Mouse (Mus musculus) embryonic facial prominence, embryonic 15.5 days (tissue): ENCODE data around the gene Adam22. TPM values are rescaled to one million over a fixed set of nuclear protein-coding genes. Genes with fewer than 3 reads are reported as not detected.

Source experiments
- ATAC-seq: fragments of 200-750 bp; cut with Nextera tagmentation; 2 replicates; pipeline ENCODE4 v1.8.0; 2017; ENCODE audit warnings: low read depth, moderate TSS enrichment; ENCODE audit not compliant: insufficient number of reproducible peaks, low FRiP score, low TSS enrichment
- H3K27ac ChIP-seq: fragments of 300-500 bp; sonication (generic); replicated peaks from 2 replicates; pipeline ENCODE4 v1.5.1; 2015; ENCODE audit warnings: mild to moderate bottlenecking, inconsistent platforms
- H3K27me3 ChIP-seq: fragments of 300-500 bp; sonication (generic); 2 replicates; pipeline ENCODE4 v1.6.1; 2015; ENCODE audit warnings: inconsistent platforms
- H3K36me3 ChIP-seq: fragments of 300-500 bp; sonication (generic); 2 replicates; pipeline ENCODE4 v1.6.1; 2015; ENCODE audit warnings: mild to moderate bottlenecking, inconsistent platforms
- H3K4me1 ChIP-seq: fragments of 300-500 bp; sonication (generic); 2 replicates; pipeline ENCODE4 v1.6.1; 2015; ENCODE audit warnings: inconsistent platforms
- H3K4me2 ChIP-seq: fragments of 300-500 bp; sonication (generic); replicated peaks from 2 replicates; pipeline ENCODE4 v1.6.1; 2015; ENCODE audit warnings: mild to moderate bottlenecking, inconsistent platforms
- H3K4me3 ChIP-seq: fragments of 300-500 bp; sonication (generic); replicated peaks from 2 replicates; pipeline ENCODE4 v1.5.1; 2015; ENCODE audit warnings: mild to moderate bottlenecking, inconsistent platforms
- H3K9ac ChIP-seq: fragments of 300-500 bp; sonication (generic); 2 replicates; pipeline ENCODE4 v1.6.1; 2015; ENCODE audit warnings: inconsistent platforms
- H3K9me3 ChIP-seq: fragments of 300-500 bp; sonication (generic); replicated peaks from 2 replicates; pipeline ENCODE4 v1.6.1; 2016; ENCODE audit warnings: inconsistent platforms
- WGBS: fragments of 180-500 bp; shearing (Covaris S2); methylation state at CpG from one replicate; pipeline ENCODE4 v1.1.7; 2015; 5-methylcytosine and 5-hydroxymethylcytosine counted together
- polyA plus RNA-seq: library from polyadenylated mRNA; unstranded; fragments of >200 nt; fragmentation: Nextera tagmentation; extraction: Ambion mirVana; gene quantifications from 2 replicates; pipeline ENCODE4 v1.2.1, GENCODE M21; 2015

Gene Adam22
- 11.0 and 11.5 TPM in 2 replicates for polyA plus RNA-seq

DNA sequence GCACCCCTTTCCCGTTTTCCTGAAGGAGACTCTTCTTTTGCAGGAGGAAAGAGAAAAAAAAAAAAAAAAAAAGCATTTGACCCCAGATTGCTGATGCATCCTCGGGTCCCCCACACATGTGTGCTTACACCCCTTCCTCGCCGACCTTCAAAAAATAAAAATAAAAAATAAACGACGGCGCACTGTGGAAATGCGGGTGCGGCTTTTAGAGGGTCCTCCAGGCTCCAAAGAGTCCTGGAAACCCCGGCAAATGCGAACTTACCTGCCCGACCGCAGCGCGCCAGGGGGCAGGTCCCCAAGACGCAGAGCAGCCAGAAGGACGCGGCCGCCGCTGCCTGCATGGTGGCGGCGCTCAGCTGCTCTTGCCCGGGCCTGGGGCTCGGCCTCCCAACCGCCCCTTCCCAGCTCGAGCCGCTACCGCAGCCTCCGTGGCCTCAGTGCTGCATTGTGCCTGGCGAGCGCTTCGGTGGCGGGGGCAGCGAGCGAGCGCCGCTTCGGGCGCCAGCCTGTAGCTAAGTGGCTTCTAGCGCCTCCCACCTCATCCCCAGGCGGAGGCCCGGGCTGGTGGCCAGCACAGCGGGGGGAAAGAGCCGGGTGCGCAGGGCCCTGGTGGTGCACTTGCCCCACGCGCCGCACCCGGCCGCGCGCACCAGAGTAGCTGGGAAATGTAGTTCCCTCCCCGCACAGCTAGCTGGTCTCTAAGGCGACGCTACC is at the start of gene Adam22:
TSS of gene Adam22 (minus strand) at position 547 of the 714 bp plus-strand sequence.
- peak within 1 kb of the TSS; percentile 59 for H3K9ac ChIP-seq
- H3K4me1 ChIP-seq, result peaks cover 6% of the 10 kb centered on the region; the same call in 1 of the 2 replicates
- no peaks in the 10 kb centered on the region for H3K27me3 ChIP-seq
- no peaks in the 10 kb centered on the region for H3K36me3 ChIP-seq
- H3K9me3 ChIP-seq, result no peaks in the 10 kb centered on the region
- WGBS, result under 1% methylated on average over 55 of the region's 55 CpGs
- H3K4me2 ChIP-seq, result peak within 1 kb of the TSS; percentile 92
- H3K27ac ChIP-seq, result no peak within 1 kb of the TSS
- ATAC-seq, result peak; percentile 95
- H3K4me3 ChIP-seq, result peak within 1 kb of the TSS; percentile 74

DNA sequence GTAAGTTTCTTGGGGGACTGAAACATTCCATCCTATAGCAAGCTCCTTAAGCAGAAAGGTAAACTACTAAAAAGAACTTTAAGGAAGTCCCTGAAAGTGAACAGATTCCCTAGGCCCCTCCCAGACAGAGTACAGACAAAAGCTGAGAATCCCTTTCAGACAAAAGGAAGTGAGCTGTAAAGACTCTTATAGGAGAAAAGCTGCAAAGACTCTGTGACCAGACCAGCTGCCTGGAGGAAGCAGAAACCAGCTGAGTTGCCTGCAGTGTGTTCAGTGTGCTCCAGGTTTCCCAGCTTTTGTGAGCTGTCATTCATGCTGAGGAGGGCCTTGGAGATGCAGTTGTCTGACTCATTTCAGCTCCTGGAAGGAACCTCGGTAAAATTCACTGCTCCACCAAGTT is 49.5 kb upstream of the Adam22 start:
- Histone ChIP-seq H3K4me3 (no peak overlapping the region), H3K27me3 (no peaks in the 10 kb centered on the region), H3K4me1 (0 out of 2 replicates have a peak, but pooled peaks cover 3% of the 10 kb centered on the region), H3K4me2 (no peak overlapping the region), H3K9ac (no peak overlapping the region), H3K36me3 (peaks cover 23% of the 10 kb centered on the region; the same call in 1 of the 2 replicates), H3K27ac (no peak overlapping the region), H3K9me3 (no peaks in the 10 kb centered on the region)
- no peak for ATAC-seq
- 43% methylated on average over 1 of the region's 1 CpGs for WGBS

DNA sequence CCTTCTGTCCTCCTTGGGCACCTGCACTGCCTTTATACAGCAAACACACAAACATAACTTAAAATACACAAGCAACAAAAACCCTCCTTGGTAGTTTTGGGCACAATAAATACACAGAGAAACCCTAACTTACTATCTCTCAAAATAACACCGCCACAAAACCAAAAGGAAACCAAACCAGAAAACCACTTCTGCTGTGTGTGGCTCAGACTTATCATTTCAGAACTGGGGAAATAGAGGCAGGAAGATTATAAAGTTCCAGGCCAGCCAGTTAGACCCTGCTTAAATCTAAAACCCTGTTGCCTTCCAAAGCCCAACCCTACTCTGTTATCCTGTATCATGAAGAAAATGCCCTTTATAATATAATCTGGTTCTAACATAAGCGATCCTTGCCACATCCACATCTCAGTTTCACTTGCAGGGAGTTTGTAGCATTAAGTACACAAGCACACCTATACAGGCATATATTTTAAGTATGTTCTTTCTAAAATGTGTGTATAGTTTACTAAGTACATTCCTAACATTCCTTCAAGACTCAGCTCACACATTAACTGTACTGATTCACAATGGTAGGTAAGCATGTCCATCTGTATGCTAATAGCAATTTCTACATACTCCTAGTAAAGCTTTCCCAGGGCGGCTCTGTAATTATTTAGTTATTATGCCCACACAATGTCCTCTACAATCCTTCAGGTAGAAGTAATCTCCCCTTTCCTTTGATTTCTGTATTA is 48.9 kb upstream of the Adam22 start:
- Histone ChIP-seq H3K9ac (no peak overlapping the region), H3K9me3 (no peaks in the 10 kb centered on the region), H3K27ac (no peak overlapping the region), H3K4me2 (no peak overlapping the region), H3K4me3 (no peak overlapping the region), H3K27me3 (no peaks in the 10 kb centered on the region), H3K36me3 (peaks cover 23% of the 10 kb centered on the region; the same call in 1 of the 2 replicates), H3K4me1 (0 out of 2 replicates have a peak, but pooled peaks cover 3% of the 10 kb centered on the region)
- ATAC-seq, result no peak
- WGBS, result 87% methylated on average over 3 of the region's 3 CpGs

DNA sequence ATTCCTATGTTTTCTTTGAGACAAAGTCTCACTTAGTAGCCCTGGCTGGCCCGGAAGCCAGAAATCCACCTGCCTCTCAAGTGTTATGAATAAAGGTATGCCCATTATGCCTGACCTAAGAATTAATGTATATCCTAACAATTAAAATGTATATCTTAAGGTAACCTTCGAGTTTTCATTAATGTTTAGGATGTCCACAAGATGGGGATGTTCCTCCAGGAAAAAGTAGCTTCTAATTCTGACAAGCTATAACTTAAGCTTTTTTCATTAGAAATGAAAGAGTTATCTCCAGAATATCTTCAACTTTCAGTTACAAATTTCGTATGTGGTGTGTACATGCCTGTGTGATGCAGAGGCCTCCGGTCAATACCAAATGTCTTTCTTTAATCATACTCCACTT is 40.8 kb upstream of the Adam22 start:
- peaks cover 33% of the 10 kb centered on the region for H3K36me3 ChIP-seq
- H3K4me2 ChIP-seq, result no peak overlapping the region
- H3K9me3 ChIP-seq, result no peaks in the 10 kb centered on the region
- no peak overlapping the region for H3K9ac ChIP-seq
- ATAC-seq, result no peak
- H3K4me1 ChIP-seq, result no peaks in the 10 kb centered on the region
- 85% methylated on average over 4 of the region's 4 CpGs for WGBS
- no peak overlapping the region for H3K4me3 ChIP-seq
- no peaks in the 10 kb centered on the region for H3K27me3 ChIP-seq
- H3K27ac ChIP-seq, result no peak overlapping the region

DNA sequence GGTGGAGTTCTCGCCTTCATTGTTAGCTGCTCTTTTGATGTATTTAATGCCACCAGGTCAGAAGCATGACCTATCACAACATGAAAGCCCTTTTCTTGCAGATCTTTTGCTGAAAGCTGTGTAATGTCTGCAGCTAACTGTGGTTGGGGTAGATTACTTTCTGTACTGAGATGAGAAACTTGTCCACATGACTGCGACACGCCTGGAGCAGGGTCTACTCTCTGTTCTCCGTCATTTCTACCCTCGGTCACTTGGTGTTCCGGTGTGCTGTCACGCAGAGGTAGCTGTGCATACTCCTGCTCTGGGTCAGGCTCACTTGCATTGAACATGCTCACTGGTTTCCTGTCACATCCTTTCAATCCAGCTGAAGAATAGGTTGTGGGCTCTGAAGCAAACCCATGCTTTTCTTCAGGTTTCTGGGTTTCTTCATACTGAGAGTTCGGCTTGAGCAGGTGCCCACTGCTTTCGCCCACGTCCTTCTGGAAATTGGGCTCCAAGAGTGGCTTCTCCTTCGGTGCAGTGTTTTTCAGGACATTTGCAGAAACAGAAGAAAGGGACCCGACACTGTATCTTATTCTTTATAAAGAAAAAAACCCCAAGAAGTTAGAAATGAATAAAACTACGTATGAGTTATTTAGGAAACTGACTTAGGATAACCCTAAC is 29.8 kb upstream of the Adam22 start:
- H3K27me3 ChIP-seq, result no peaks in the 10 kb centered on the region
- H3K27ac ChIP-seq, result no peak overlapping the region
- H3K4me1 ChIP-seq, result no peaks in the 10 kb centered on the region
- H3K36me3 ChIP-seq, result peaks cover 29% of the 10 kb centered on the region
- H3K9me3 ChIP-seq, result no peaks in the 10 kb centered on the region
- H3K4me2 ChIP-seq, result no peak overlapping the region
- H3K9ac ChIP-seq, result no peak overlapping the region
- WGBS, result 94% methylated on average over 13 of the region's 13 CpGs
- no peak for ATAC-seq
- no peak overlapping the region for H3K4me3 ChIP-seq

DNA sequence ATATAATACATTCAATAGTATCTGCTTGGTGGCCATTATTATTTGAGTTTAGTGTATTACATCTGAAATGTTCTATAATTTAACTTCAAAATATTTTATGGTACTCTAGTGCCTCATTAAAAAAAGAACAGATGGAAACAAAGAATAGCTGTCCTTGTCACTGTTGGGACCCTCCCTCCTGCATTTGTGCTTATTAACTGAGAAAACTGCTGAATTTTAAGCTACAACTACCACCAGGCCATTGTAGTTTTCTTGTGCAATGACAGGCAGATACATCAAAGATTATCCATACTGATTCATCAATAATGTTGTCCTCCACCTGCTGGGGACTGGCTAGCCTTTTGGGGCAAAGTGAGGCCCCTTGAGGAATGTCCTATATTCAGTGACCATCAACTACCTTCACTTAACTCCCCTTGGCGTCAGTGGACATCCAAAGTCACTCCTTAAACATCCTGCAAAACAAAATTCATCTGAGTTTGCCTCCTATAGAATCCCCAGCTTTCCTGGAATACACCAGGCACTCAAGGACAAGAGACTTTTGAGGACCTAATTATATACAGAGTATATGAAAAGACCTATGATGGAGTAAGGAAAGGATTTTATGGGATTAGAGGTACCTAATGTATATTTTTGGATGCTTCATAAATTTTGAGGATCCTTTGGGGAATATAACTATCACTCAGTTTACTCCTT is 26.1 kb upstream of the Adam22 start:
- Histone ChIP-seq H3K4me2 (no peak overlapping the region), H3K9me3 (no peaks in the 10 kb centered on the region), H3K4me1 (no peaks in the 10 kb centered on the region), H3K36me3 (peaks cover 22% of the 10 kb centered on the region), H3K27ac (no peak overlapping the region), H3K4me3 (no peak overlapping the region), H3K9ac (no peak overlapping the region), H3K27me3 (no peaks in the 10 kb centered on the region)
- WGBS, result 72% methylated on average over 1 of the region's 1 CpGs
- ATAC-seq, result no peak

DNA sequence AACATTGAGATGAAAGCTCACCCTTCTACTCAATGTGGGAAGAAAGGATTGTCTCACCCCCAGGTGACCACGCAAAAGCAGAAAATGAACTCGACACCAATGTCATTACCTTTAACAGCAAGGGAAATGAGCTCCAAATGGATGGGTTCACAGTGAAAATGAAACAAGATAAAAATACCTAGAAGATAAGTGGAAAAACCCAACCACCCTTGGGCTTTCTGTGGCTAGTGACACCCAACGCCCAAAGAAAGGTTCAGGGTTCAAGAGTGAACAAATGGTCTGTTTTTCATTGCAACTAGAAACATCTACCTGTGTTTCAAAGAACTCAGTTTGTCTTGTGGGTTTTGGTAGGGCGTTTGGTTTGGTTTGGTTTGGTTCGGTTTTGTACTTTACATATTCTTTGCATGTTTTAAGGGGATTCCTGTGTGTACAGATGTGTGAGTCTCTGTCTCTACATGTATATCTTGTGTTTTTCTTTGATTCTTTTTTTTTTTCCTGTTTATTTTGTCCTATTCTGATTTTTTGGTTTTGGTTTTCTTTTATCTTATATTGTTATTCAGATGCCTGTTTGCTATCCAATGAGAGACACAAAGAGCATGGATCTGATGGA is 6.4 kb upstream of the Adam22 start:
- Histone ChIP-seq H3K4me1 (no peaks in the 10 kb centered on the region), H3K4me3 (no peak overlapping the region), H3K9ac (no peak overlapping the region), H3K9me3 (no peaks in the 10 kb centered on the region), H3K36me3 (no peaks in the 10 kb centered on the region), H3K27ac (no peak overlapping the region), H3K4me2 (no peak overlapping the region), H3K27me3 (no peaks in the 10 kb centered on the region)
- 76% methylated on average over 5 of the region's 5 CpGs for WGBS
- ATAC-seq, result no peak

DNA sequence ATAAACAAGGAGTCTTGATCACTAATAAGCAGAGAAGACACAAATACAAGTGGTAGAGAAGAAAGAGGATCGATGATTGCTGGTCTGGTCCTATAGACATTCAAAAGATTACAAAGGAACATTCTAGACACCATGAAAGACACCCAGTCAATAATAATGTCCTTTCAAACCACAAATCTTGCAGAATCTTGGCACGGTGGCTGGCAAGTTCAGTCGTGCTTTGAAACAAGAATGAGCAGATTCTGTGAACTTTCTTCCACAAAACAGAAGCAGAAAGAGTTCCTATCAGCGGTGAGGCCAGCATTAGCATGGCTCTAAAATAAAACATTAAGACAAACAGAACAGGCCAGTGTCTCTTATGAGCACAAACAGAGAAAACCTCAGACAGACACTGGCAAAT is 5.5 kb upstream of the Adam22 start:
- Histone ChIP-seq H3K36me3 (no peaks in the 10 kb centered on the region), H3K27me3 (no peaks in the 10 kb centered on the region), H3K4me2 (no peak overlapping the region), H3K27ac (no peak overlapping the region), H3K9ac (no peak overlapping the region), H3K9me3 (no peaks in the 10 kb centered on the region), H3K4me3 (no peak overlapping the region), H3K4me1 (no peaks in the 10 kb centered on the region)
- no peak for ATAC-seq
- 53% methylated on average over 4 of the region's 4 CpGs for WGBS

DNA sequence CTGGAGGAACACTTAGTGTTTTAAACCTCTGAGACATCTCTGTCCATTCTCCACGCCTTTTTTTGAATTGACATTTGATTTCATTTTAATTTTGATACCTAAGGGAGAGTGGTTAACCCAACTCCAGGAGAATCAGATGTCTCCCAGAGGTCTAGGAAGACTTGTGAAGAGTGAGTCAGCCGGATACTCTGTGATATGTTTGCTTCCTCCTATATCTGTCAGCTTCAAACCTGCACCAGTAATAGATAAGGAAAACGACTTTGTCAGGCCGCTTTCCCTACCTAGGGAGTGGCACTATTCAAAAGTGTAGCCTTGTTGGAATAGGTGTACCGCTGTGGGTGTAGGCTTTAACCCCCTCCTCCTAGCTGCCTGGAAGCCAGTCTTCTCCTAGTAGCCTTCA is 821 bp upstream of the Adam22 start:
- no peaks in the 10 kb centered on the region for H3K27me3 ChIP-seq
- H3K9me3 ChIP-seq, result no peaks in the 10 kb centered on the region
- H3K4me3 ChIP-seq, result no peak overlapping the region
- H3K36me3 ChIP-seq, result no peaks in the 10 kb centered on the region
- H3K9ac ChIP-seq, result no peak overlapping the region
- 80% methylated on average over 5 of the region's 5 CpGs for WGBS
- ATAC-seq, result no peak
- peaks cover 6% of the 10 kb centered on the region; the same call in 1 of the 2 replicates for H3K4me1 ChIP-seq
- H3K4me2 ChIP-seq, result no peak overlapping the region
- no peak overlapping the region for H3K27ac ChIP-seq

DNA sequence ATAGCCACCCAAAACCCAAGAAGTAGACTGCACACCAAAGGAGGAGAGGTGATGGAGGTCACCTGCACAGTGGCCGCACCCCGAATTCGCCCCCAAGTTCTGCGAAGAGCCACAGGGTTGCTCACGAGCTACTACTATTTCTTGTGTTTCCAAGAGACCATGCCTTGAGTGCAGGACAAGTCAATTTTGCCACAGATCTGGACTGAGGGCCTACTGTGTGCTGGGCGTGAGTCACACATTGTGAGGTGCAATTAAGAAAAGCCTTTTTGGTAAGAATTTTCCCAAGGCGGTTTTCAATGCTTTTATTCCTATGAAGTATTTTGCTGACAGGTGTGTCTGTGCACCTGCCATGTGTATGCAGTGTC is 350 bp upstream of the Adam22 start:
- peak overlapping the region; percentile 92 for H3K4me2 ChIP-seq
- peaks cover 6% of the 10 kb centered on the region; the same call in 1 of the 2 replicates for H3K4me1 ChIP-seq
- H3K36me3 ChIP-seq, result no peaks in the 10 kb centered on the region
- WGBS, result 36% methylated on average over 7 of the region's 7 CpGs
- no peak overlapping the region for H3K9ac ChIP-seq
- ATAC-seq, result no peak
- no peaks in the 10 kb centered on the region for H3K27me3 ChIP-seq
- H3K9me3 ChIP-seq, result no peaks in the 10 kb centered on the region
- H3K27ac ChIP-seq, result no peak overlapping the region
- peak overlapping the region; percentile 74 for H3K4me3 ChIP-seq
